Mouse (Mus musculus) heart, embryonic 11.5 days (tissue): ENCODE measurements around the gene Arl3. TPM values are rescaled to one million over a fixed set of nuclear protein-coding genes. Genes with fewer than 3 reads are reported as not detected.

Source experiments
- ATAC-seq: fragments of 200-750 bp; cut with Nextera tagmentation; replicated peaks from 2 replicates; pipeline ENCODE4 v1.8.0; 2017; ENCODE audit warnings: moderate library complexity; ENCODE audit not compliant: insufficient number of reproducible peaks, low FRiP score, low TSS enrichment
- H3K27ac ChIP-seq: fragments of 300-500 bp; sonication (generic); 2 replicates; pipeline ENCODE4 v1.5.1; 2014; ENCODE audit warnings: mild to moderate bottlenecking, low read depth, low read length
- H3K27me3 ChIP-seq: fragments of 300-500 bp; sonication (generic); 2 replicates; pipeline ENCODE4 v1.6.1; 2014; ENCODE audit warnings: mild to moderate bottlenecking, low read length, mixed read lengths; ENCODE audit not compliant: control insufficient read depth, insufficient read depth
- H3K36me3 ChIP-seq: fragments of 300-500 bp; sonication (generic); 2 replicates; pipeline ENCODE4 v1.6.1; 2014; ENCODE audit warnings: mild to moderate bottlenecking, low read length, moderate library complexity, mixed read lengths; ENCODE audit not compliant: control insufficient read depth, insufficient read depth
- H3K4me1 ChIP-seq: fragments of 300-500 bp; sonication (generic); 2 replicates; pipeline ENCODE4 v1.6.1; 2014; ENCODE audit warnings: low read length; ENCODE audit not compliant: control insufficient read depth, insufficient read depth
- H3K4me2 ChIP-seq: fragments of 300-500 bp; sonication (generic); 2 replicates; pipeline ENCODE4 v1.6.1; 2014; ENCODE audit warnings: mild to moderate bottlenecking, moderate library complexity
- H3K4me3 ChIP-seq: fragments of 300-500 bp; sonication (generic); 2 replicates; pipeline ENCODE4 v1.5.1; 2014; ENCODE audit warnings: low read depth, low read length
- H3K9ac ChIP-seq: fragments of 300-500 bp; sonication (generic); 2 replicates; pipeline ENCODE4 v1.6.1; 2014; ENCODE audit warnings: mild to moderate bottlenecking, low read depth, low read length, moderate library complexity
- H3K9me3 ChIP-seq: fragments of 300-500 bp; sonication (generic); replicated peaks from 2 replicates; pipeline ENCODE4 v1.6.1; 2016; ENCODE audit warnings: low read length; ENCODE audit not compliant: control insufficient read depth
- WGBS: fragments of 180-500 bp; shearing (Covaris S2); extraction: QIAGEN DNeasy Blood & Tissue Kit; methylation state at CpG from one replicate; pipeline ENCODE4 v1.1.7; 2014; ENCODE audit not compliant: insufficient replicate concordance; 5-methylcytosine and 5-hydroxymethylcytosine counted together
- polyA plus RNA-seq: library from polyadenylated mRNA; unstranded; fragments of >200 nt; fragmentation: Nextera tagmentation; extraction: Ambion mirVana; gene quantifications from 2 replicates; pipeline ENCODE4 v1.2.1, GENCODE M21; 2014

Gene Arl3
- polyA plus RNA-seq, 1 experiment from 2014 or later = 83.5 TPM

DNA sequence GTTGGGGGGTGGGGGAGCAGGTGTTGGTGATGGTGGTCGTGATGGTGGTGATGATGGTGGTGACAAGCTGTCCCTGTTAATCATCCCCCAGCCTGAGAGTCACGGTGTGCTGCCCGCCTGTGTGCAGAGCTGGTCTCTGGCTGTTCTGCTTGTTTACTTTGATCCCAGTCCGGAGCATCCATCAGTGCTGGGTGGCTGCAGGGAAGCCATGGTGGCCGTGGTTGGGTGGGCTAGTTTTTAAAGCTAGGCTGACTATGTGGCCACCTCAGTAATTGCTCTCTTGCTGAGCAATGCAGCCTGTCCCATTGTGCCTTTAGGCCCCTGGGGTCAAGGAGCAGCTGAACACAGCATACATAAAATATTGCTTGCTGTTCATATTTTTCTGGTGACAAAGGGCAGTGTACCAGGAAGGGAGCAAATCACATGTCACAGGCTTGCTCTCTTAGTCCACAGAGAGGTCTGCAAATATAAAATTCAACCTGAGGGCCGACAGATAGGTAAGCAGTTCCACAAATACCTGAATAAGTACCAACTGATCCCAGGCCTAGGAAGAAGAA is 38.4 kb downstream of the Arl3 start:
- Histone ChIP-seq H3K27ac (no peak overlapping the region), H3K36me3 (no peaks in the 10 kb centered on the region), H3K9me3 (no peaks in the 10 kb centered on the region), H3K4me1 (peaks cover 45% of the 10 kb centered on the region), H3K27me3 (no peaks in the 10 kb centered on the region), H3K9ac (no peak overlapping the region), H3K4me3 (no peak overlapping the region), H3K4me2 (no peak overlapping the region)
- no peak for ATAC-seq
- WGBS = 43% methylated on average over 6 of the region's 6 CpGs

DNA sequence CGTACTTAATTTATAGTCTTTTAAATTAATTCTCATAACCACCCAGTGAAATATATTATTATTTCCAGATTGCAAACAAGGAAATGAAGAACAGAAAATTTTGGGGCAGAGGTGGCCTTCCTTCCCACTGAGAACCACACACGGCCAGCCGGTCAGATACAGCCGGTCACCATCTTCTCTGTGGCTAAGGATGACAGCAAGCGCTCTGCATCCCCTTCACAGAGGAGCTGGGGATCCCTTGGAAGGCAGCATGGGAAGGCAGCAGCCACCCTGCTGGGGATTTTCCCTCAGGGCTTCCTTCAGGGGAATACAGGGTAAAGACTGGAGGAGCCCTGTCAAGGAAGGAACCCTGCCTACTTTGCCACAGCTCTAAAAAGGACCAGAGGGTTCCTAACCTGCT is 39.5 kb downstream of the Arl3 start:
- 72% methylated on average over 5 of the region's 5 CpGs for WGBS
- Histone ChIP-seq H3K9me3 (no peaks in the 10 kb centered on the region), H3K27me3 (no peaks in the 10 kb centered on the region), H3K4me3 (no peak overlapping the region), H3K4me2 (no peak overlapping the region), H3K9ac (no peak overlapping the region), H3K4me1 (peaks cover 56% of the 10 kb centered on the region), H3K36me3 (no peaks in the 10 kb centered on the region), H3K27ac (peak overlapping the region; percentile 41; the same call in 1 of the 2 replicates)
- ATAC-seq = no peak

DNA sequence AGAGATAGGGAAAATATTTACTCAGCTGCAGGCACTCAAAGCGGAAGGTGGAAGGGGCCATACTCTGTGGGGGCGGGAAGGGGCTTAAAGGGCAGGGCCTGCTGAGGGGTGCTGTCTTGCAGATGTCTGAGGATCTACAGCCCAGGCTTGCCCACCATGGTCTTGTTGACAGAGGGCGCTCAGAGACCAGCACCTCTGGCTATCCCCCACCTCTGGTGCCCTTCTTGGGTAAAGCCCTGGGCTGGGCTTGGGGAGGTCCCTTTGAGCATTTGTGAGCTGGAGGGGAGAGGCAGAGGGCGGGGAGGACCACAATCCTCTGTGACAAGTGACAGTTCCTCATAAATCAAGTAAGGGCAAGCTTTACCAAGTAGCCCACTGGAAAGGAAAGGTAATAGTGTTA is 39.9 kb downstream of the Arl3 start:
- Histone ChIP-seq H3K9ac (no peak overlapping the region), H3K27me3 (no peaks in the 10 kb centered on the region), H3K9me3 (no peaks in the 10 kb centered on the region), H3K36me3 (no peaks in the 10 kb centered on the region), H3K27ac (peak overlapping the region; percentile 96), H3K4me3 (no peak overlapping the region), H3K4me2 (no peak overlapping the region; the same call in 1 of the 2 replicates), H3K4me1 (peaks cover 61% of the 10 kb centered on the region)
- no peak for ATAC-seq
- 47% methylated on average over 4 of the region's 4 CpGs for WGBS

DNA sequence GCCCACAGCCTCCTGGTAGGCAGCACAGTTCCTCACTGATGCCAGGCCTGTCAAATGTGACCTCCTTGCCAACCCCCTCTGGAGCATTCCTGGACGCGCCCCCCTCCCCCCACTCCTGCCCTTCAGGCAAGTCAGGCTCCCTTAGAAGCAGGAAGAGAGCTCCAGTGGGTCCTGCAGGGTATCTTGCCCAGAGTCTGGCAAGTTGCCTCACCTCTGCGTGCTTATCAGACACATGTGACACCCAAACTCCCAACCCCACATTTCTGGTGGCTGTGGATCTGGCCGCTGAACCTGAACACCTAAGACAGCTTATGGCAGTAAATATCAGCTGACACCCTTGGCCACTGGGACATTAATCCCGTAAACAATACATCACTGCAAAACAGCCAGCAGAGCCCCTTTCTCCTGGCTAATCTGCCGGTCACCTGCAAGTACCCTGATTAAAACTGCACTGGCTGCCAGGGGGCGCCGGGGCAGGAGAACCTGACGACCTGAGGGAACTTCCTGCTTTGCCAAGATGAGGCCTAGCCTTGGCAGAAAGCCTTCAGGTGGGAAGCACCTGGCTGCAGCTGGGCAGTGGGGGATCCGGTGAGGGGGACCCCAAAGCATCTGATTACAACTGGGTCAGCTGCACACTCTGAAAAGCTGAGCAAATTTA is 40.8 kb downstream of the Arl3 start:
- H3K4me1 ChIP-seq = peaks cover 69% of the 10 kb centered on the region
- H3K27ac ChIP-seq = peak overlapping the region; percentile 96
- H3K9ac ChIP-seq = peak overlapping the region; percentile 56
- WGBS = 8% methylated on average over 10 of the region's 10 CpGs
- H3K4me2 ChIP-seq = peak overlapping the region; percentile 38
- H3K4me3 ChIP-seq = no peak overlapping the region
- ATAC-seq = no peak
- H3K36me3 ChIP-seq = no peaks in the 10 kb centered on the region
- no peaks in the 10 kb centered on the region for H3K9me3 ChIP-seq
- no peaks in the 10 kb centered on the region for H3K27me3 ChIP-seq

DNA sequence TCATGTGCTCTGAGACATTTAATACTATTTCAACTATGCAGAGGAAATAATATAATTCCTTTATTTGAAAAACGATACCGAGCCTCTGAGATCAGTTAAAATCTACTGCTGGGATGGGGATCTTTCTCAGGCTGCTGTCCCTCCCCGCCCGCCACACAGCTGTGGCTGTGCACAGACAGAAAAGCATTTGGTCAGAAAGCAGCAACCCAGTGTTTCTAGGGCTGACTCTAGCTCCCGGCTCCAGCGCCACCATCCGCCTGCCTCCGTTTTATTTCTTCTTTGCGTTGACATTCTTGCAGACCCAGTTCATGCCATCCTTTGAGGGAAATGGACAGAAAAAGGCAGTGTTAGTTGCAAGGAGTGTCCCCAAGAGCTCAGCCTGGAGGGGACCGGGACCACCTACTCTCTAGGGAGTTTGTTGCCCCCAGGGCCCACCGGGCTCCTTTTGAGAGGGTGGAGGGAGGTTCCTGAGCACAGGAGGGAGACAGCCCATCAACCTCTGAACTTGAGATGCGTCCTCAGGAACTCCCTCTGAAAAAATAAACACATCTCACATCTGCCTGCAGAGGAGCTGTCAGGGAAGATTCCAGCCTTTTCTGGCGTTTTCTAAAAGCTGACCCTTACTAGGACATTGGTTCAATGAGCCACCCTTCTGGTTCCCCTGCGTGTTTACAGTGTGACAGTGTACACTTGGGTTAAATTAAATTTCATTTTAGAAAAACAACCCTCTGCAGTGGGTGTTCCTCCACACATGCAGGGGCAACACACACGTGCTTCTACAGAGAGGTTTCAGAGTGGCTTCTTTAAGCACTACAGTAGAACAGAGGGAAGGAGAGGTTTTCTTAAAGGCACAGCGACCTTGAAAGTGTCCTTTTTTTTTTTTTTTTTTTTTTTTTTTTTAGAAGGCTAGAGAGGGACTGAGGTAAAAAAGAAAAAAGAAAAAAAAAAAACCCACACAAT is 41.6 kb downstream of the Arl3 start:
- Histone ChIP-seq H3K9ac (peak overlapping the region; percentile 56), H3K9me3 (no peaks in the 10 kb centered on the region), H3K27ac (peak overlapping the region; percentile 96), H3K4me2 (peak overlapping the region; percentile 62), H3K4me1 (peaks cover 74% of the 10 kb centered on the region), H3K27me3 (no peaks in the 10 kb centered on the region), H3K4me3 (no peak overlapping the region), H3K36me3 (no peaks in the 10 kb centered on the region)
- no peak for ATAC-seq
- 7% methylated on average over 16 of the region's 16 CpGs for WGBS

DNA sequence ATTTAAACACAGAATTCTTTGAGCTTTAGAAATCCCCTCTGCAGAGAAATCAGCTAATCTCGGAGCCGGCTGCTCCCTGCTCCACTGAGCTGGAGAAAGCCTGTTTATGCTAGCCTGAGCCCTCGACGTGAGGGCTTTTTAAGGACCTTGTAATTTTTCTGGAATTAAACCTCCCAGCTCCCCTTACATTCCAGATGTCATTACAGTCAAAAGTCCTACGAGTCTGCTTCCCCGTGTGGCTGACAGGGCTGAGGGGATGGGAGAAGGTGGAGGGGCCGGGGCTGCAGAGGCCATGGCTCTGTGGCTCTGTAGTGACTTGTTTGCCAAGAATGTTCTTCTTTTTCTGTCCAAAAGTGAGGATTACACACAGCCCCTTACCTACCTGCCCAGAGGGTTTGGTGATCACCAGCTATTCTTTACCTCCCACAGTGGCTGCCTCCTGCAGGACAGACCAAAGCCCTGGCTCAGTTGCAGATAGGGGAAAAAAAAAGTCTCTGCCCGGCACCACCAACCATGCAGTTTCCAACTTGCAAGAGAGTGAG is 42.5 kb downstream of the Arl3 start:
- no peaks in the 10 kb centered on the region for H3K27me3 ChIP-seq
- 12% methylated on average over 8 of the region's 8 CpGs for WGBS
- peak overlapping the region; percentile 96 for H3K27ac ChIP-seq
- H3K4me3 ChIP-seq = no peak overlapping the region
- peak overlapping the region; percentile 60 for H3K9ac ChIP-seq
- H3K4me1 ChIP-seq = peaks cover 83% of the 10 kb centered on the region
- H3K9me3 ChIP-seq = no peaks in the 10 kb centered on the region
- ATAC-seq = no peak
- H3K4me2 ChIP-seq = peak overlapping the region; percentile 62
- no peaks in the 10 kb centered on the region for H3K36me3 ChIP-seq

DNA sequence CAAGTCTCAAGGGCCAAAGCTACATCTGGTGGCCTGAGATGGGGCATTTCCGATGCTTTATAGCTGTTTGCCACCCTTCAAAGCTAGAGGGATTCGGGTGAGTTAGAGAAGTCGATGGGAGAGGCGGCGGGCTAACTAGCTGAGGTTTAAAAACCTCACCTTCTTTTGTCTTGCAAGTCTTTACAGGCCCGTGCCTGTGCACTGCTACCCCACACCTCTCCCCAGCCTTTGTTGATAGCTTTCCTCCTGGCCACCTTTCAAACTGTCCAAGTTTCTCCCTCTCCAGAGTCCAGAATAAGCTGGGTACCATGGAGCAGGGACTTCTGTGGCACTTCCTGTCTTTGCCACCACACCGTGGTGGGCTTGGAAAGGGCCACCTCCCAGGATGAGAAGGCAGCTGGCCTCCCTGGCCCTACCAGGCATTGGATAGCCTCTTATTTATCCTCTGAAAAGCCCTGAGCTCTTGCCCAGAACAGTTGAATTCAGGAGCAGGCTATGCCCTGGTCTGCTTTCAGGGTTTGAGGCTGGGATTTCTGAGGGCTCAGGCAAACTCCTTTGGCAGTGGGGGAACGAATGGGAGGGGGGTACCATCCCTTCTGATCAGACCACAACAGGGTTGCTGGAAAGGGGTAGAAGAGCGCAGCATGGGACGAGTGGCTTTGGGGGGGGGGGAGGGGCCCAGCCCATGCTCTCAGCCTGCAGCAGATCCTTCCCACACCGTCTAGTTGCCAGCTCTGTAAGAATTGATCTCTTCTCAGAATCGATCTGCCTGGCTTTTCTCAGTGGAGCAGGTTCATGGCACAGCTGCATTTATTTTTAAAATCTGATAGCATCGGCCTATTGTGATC is 43.2 kb downstream of the Arl3 start:
- H3K4me3 ChIP-seq = peak overlapping the region; percentile 19; the same call in 1 of the 2 replicates
- H3K4me1 ChIP-seq = peaks cover 88% of the 10 kb centered on the region
- no peaks in the 10 kb centered on the region for H3K27me3 ChIP-seq
- H3K36me3 ChIP-seq = no peaks in the 10 kb centered on the region
- peak overlapping the region; percentile 62 for H3K4me2 ChIP-seq
- H3K9ac ChIP-seq = peak overlapping the region; percentile 60
- H3K27ac ChIP-seq = peak overlapping the region; percentile 96
- H3K9me3 ChIP-seq = no peaks in the 10 kb centered on the region
- 11% methylated on average over 13 of the region's 13 CpGs for WGBS
- ATAC-seq = no peak
